In the genomic region with DNA sequence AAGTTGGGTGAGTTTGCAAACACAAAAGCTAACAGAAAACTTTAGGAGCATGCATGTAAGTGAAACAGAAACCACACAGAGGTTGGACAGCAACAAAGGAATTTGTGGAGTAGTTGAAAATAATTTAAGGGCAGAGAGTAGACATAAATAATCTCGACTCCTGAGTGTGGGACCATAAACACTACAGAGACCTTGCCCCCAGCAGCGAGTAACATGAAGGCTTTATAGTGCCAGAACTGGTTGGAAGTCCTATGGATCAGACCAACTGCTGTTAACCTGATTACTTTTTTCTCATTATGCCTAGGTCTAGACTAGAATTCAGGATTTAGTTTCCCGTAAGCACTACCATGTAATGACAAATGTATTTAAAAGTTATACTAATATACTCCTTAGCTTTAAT, we compare ENCODE assay signal across 29 mouse cellular contexts. TPM values are rescaled to one million over a fixed set of nuclear protein-coding genes. Genes with fewer than 3 reads are reported as not detected.
"Had no signal": no experiment of that assay in that cellular context is flagged by ENCODE, and none has a peak within 500 bp of the region (broad histone marks: within the 10 kb centered on the region; RNA-seq: fewer than 3 reads in every experiment).

No protein-coding gene starts in this region.

- H3K27ac ChIP-seq: heart, embryonic 10.5 days; hindbrain, embryonic 10.5 days; hindbrain, embryonic 12.5 days; hindbrain, embryonic 14.5 days; layer of hippocampus, adult 2 months; liver, embryonic 13.5 days; liver, embryonic 15.5 days had no signal

- ATAC-seq: hindbrain, embryonic 16.5 days; intestine, embryonic 16.5 days; liver, postnatal 0 days had no signal

- H3K4me3 ChIP-seq: heart, embryonic 10.5 days; heart, embryonic 12.5 days; hindbrain, embryonic 10.5 days; hindbrain, embryonic 12.5 days; layer of hippocampus, adult 2 months; liver, embryonic 13.5 days; liver, embryonic 15.5 days had no signal

- DNase-seq: gastrocnemius, postnatal 14 days; gastrocnemius, postnatal 36 days; heart, adult 11 months; heart, postnatal 10 days; heart, postnatal 4 days; kidney, adult 11 months; kidney, adult 2 months; kidney, adult 9 months; kidney, postnatal 14 days; kidney, postnatal 36 days; layer of hippocampus, adult 9-11 months; layer of hippocampus, postnatal 36 days; left cerebral cortex, postnatal 4 days; liver; liver, embryonic 13.5 days; liver, postnatal 0 days had no signal

- H3K4me2 ChIP-seq: heart, embryonic 12.5 days; hindbrain, embryonic 12.5 days; hindbrain, embryonic 14.5 days; liver, embryonic 11.5 days; liver, embryonic 13.5 days; liver, embryonic 15.5 days had no signal

- H3K36me3 ChIP-seq: heart, embryonic 10.5 days; heart, embryonic 12.5 days; hindbrain, embryonic 10.5 days; hindbrain, embryonic 12.5 days; liver, embryonic 13.5 days; liver, embryonic 15.5 days had no signal

- H3K9me3 ChIP-seq: heart, embryonic 10.5 days; heart, embryonic 12.5 days; hindbrain, embryonic 10.5 days; hindbrain, embryonic 12.5 days; liver, embryonic 13.5 days; liver, embryonic 15.5 days had no signal

- H3K4me1 ChIP-seq: heart, embryonic 10.5 days; heart, embryonic 12.5 days; hindbrain, embryonic 10.5 days; hindbrain, embryonic 12.5 days; liver, embryonic 13.5 days; liver, embryonic 15.5 days had no signal

- H3K27me3 ChIP-seq: heart, embryonic 12.5 days; hindbrain, embryonic 12.5 days; liver, embryonic 13.5 days; liver, embryonic 15.5 days had no signal

- H3K9ac ChIP-seq: heart, embryonic 12.5 days; hindbrain, embryonic 12.5 days; hindbrain, embryonic 14.5 days; liver, embryonic 13.5 days; liver, embryonic 15.5 days; liver, postnatal 0 days had no signal

RNA-seq across cellular contexts. Expression of a gene that starts 49.6 kb away (rescaled TPM):
- total RNA-seq: gastrocnemius, adult 18-20 months; gastrocnemius, postnatal 36 days; layer of hippocampus, adult 2 months; layer of hippocampus, postnatal 14 days; layer of hippocampus, postnatal 36 days; left cerebral cortex, adult 18-20 months had no signal
